In the genomic region with DNA sequence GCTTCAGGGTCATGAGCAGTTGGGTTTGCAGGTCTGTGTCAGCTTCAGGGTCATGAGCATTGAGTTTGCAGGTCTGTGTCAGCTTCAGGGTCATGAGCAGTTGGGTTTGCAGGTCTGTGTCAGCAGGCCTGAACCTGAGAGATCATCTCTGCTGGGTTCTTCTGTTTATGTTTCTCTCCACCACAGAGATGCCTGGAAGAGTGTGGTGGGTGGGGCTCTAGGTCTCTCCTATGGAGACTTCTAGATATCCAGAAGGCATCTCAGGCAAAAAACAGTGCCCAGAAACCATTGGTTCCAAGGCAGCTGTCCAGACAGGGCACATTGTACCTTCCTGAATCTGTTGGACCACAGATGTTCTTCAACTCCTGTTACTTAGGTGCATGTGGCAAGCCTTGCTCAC, we compare ENCODE assay signal across 28 mouse cellular contexts.
DNase-seq lines count a peak whose midpoint lies in the region; ATAC-seq and TF ChIP-seq lines count a peak whose summit lies in the region.
"Had no signal": no experiment of that assay in that cellular context is flagged by ENCODE, and none has a peak within 500 bp of the region (broad histone marks: within the 10 kb centered on the region; RNA-seq: fewer than 3 reads in every experiment).

No protein-coding gene starts in this region.

- ATAC-seq in heart, embryonic 11.5 days (replicated peaks; ENCODE audit: insufficient number of reproducible peaks, low FRiP score, low TSS enrichment) = no peak
- ATAC-seq in liver, embryonic 14.5 days (ENCODE audit: insufficient read depth) = no peak
- ATAC-seq: activated CD4-positive, CD25-positive, alpha-beta regulatory T cell, adult 4 months; forebrain, embryonic 15.5 days; hindbrain, postnatal 0 days had no signal

- H3K27ac ChIP-seq in heart, embryonic 11.5 days (ENCODE audit: low read depth, low read length) = 0 out of 2 replicates have a peak overlapping the region, but pooled peaks have one; percentile 10
- H3K27ac ChIP-seq in liver, embryonic 14.5 days = peak overlapping the region; percentile 91
- H3K27ac ChIP-seq: embryonic facial prominence, embryonic 10.5 days; embryonic facial prominence, embryonic 15.5 days; forebrain, embryonic 15.5 days; heart, adult 2 months; hindbrain, postnatal 0 days; intestine, embryonic 15.5 days; neural tube, embryonic 15.5 days had no signal

- 0 out of 2 replicates have a peak, but pooled peaks cover 3% of the 10 kb centered on the region for H3K4me1 ChIP-seq in heart, embryonic 11.5 days (ENCODE audit: control insufficient read depth, insufficient read depth, low read length)
- peaks cover 70 to 90% of the 10 kb centered on the region in 2 experiments for H3K4me1 ChIP-seq in liver, embryonic 14.5 days (replicated peaks; ENCODE audit: control insufficient read depth in 2 of 2, insufficient read depth in 2 of 2, low read length in 1 of 2)
- H3K4me1 ChIP-seq: embryonic facial prominence, embryonic 10.5 days; embryonic facial prominence, embryonic 15.5 days; forebrain, embryonic 15.5 days had no signal

- TF ChIP-seq CTCF in liver, embryonic 14.5 days (IDR thresholded peaks at IDR 0.05; ENCODE audit: low read depth) = no peak

- H3K27me3 ChIP-seq in heart, embryonic 11.5 days (ENCODE audit: control insufficient read depth, insufficient read depth, low read length) = no peaks in the 10 kb centered on the region
- no peaks in the 10 kb centered on the region for H3K27me3 ChIP-seq in liver, embryonic 14.5 days (ENCODE audit: control insufficient read depth, insufficient read depth, low read length)
- H3K27me3 ChIP-seq: embryonic facial prominence, embryonic 15.5 days; forebrain, embryonic 15.5 days; intestine, embryonic 15.5 days; neural tube, embryonic 15.5 days had no signal

- no peak for TF ChIP-seq EP300 in liver, embryonic 14.5 days (IDR thresholded peaks at IDR 0.05; ENCODE audit: low read depth)

- DNase-seq in heart, postnatal 14 days = no peak
- DNase-seq in liver = peak; percentile 75
- peak in 2 of 3 experiments; percentile 29 to 40 for DNase-seq in liver, embryonic 14.5 days (ENCODE audit: low read depth in 3 of 3, low spot score in 3 of 3)
- no peak for DNase-seq in cerebellum, adult 9-11 months
- no peak for DNase-seq in kidney, postnatal 25 days
- DNase-seq in thymus, postnatal 14 days = no peak
- DNase-seq: adrenal gland, postnatal 10 days; B cell, adult 2 months; cerebellum, adult 18-20 months; cerebellum, postnatal 25 days; gastrocnemius, postnatal 25 days; heart, adult 2 months; kidney, adult 2 months; layer of hippocampus, postnatal 36 days; left cerebral cortex, postnatal 4 days; lung, embryonic 14.5 days; lung, postnatal 14 days; right cerebral cortex, postnatal 25 days; thymus, adult 18-20 months; thymus, postnatal 36 days had no signal

- H3K9ac ChIP-seq in heart, embryonic 11.5 days (ENCODE audit: low read depth, low read length) = no peak overlapping the region
- H3K9ac ChIP-seq in liver, embryonic 14.5 days (replicated peaks) = peak overlapping the region; percentile 56
- H3K9ac ChIP-seq: embryonic facial prominence, embryonic 15.5 days; forebrain, embryonic 15.5 days; intestine, embryonic 15.5 days; lung, embryonic 14.5 days; neural tube, embryonic 15.5 days had no signal

- H3K4me3 ChIP-seq in heart, embryonic 11.5 days (ENCODE audit: low read depth, low read length) = no peak overlapping the region
- H3K4me3 ChIP-seq in liver, embryonic 14.5 days (ENCODE audit: insufficient read depth in 1 of 2, low read depth in 2 of 2, low read length in 2 of 2) = no peak overlapping the region
- H3K4me3 ChIP-seq: embryonic facial prominence, embryonic 10.5 days; embryonic facial prominence, embryonic 15.5 days; forebrain, embryonic 15.5 days; heart, adult 2 months; intestine, embryonic 15.5 days; neural tube, embryonic 15.5 days had no signal

- no peaks in the 10 kb centered on the region for H3K9me3 ChIP-seq in heart, embryonic 11.5 days (replicated peaks; ENCODE audit: control insufficient read depth, low read length)
- H3K9me3 ChIP-seq in liver, embryonic 14.5 days (ENCODE audit: control insufficient read depth, low read length) = no peaks in the 10 kb centered on the region
- H3K9me3 ChIP-seq: embryonic facial prominence, embryonic 10.5 days; embryonic facial prominence, embryonic 15.5 days; forebrain, embryonic 15.5 days; intestine, embryonic 15.5 days; neural tube, embryonic 15.5 days had no signal

- H3K36me3 ChIP-seq in heart, embryonic 11.5 days (ENCODE audit: control insufficient read depth, insufficient read depth, low read length) = peaks cover 4% of the 10 kb centered on the region; the same call in 1 of the 2 replicates
- no peaks in the 10 kb centered on the region for H3K36me3 ChIP-seq in liver, embryonic 14.5 days (replicated peaks; ENCODE audit: control insufficient read depth, insufficient read depth, low read depth)
- H3K36me3 ChIP-seq: forebrain, embryonic 15.5 days; neural tube, embryonic 15.5 days had no signal

- H3K4me2 ChIP-seq in heart, embryonic 11.5 days = no peak overlapping the region
- H3K4me2 ChIP-seq in liver, embryonic 14.5 days (ENCODE audit: low read depth) = peak overlapping the region; percentile 64
- H3K4me2 ChIP-seq: embryonic facial prominence, embryonic 15.5 days; forebrain, embryonic 15.5 days; intestine, embryonic 15.5 days; lung, embryonic 14.5 days; neural tube, embryonic 15.5 days had no signal

- intact Hi-C loops in heart, postnatal 14 days (cut with DNase I) = loop anchor here (5.0 kb wide), 1 partner anchor 439 kb away; no protein-coding TSS in a partner anchor

Comparison
In these comparisons a context has a peak if more than half of its experiments do, and no peak if none do; other contexts are left out.
1. DNase-seq: peak in liver (single experiment) and liver, embryonic 14.5 days (2 of 3); none in heart, postnatal 14 days (0 of 2), cerebellum, adult 9-11 months (single experiment), kidney, postnatal 25 days (0 of 2) and thymus, postnatal 14 days (single experiment).